Comparison of ENCODE assay signal across 30 mouse cellular contexts in genomic region chr3:58233296-58233695, GRCm38 (mm10).
"Had no signal": no experiment of that assay in that cellular context is flagged by ENCODE, and none has a peak within 500 bp of the region (broad histone marks: within the 10 kb centered on the region; RNA-seq: fewer than 3 reads in every experiment).

No protein-coding gene starts in this region.

- ATAC-seq: liver, embryonic 12.5 days; liver, postnatal 0 days; lung, postnatal 0 days; midbrain, embryonic 13.5 days; midbrain, embryonic 15.5 days; midbrain, embryonic 16.5 days had no signal

- H3K4me3 ChIP-seq: limb, embryonic 10.5 days; limb, embryonic 12.5 days; limb, embryonic 13.5 days; limb, embryonic 15.5 days; liver, embryonic 12.5 days; liver, embryonic 13.5 days; liver, embryonic 15.5 days; lung, embryonic 15.5 days; megakaryocyte, embryonic 14.5 days; midbrain, embryonic 12.5 days; midbrain, embryonic 13.5 days; midbrain, embryonic 15.5 days; myocyte; neural tube, embryonic 12.5 days had no signal

- DNase-seq: left cerebral cortex, postnatal 4 days; liver; liver, embryonic 13.5 days; liver, postnatal 0 days; lung, adult 18-20 months; lung, adult 2 months; lung, embryonic 14.5 days; lung, postnatal 10 days; lung, postnatal 14 days; lung, postnatal 36 days; lung, postnatal 4 days had no signal

- H3K4me1 ChIP-seq: limb, embryonic 15.5 days; liver, embryonic 12.5 days; liver, embryonic 13.5 days; liver, embryonic 15.5 days; lung, embryonic 15.5 days; megakaryocyte, embryonic 14.5 days; midbrain, embryonic 12.5 days; midbrain, embryonic 13.5 days; midbrain, embryonic 15.5 days; neural tube, embryonic 12.5 days had no signal

- H3K9me3 ChIP-seq: limb, embryonic 10.5 days; limb, embryonic 12.5 days; limb, embryonic 13.5 days; limb, embryonic 15.5 days; liver, embryonic 12.5 days; liver, embryonic 13.5 days; liver, embryonic 15.5 days; lung, embryonic 15.5 days; megakaryocyte, embryonic 14.5 days; midbrain, embryonic 12.5 days; midbrain, embryonic 13.5 days; midbrain, embryonic 15.5 days; neural tube, embryonic 12.5 days had no signal

- H3K27me3 ChIP-seq: limb, embryonic 12.5 days; limb, embryonic 13.5 days; limb, embryonic 15.5 days; liver, embryonic 12.5 days; liver, embryonic 13.5 days; liver, embryonic 15.5 days; lung, embryonic 15.5 days; megakaryocyte, embryonic 14.5 days; midbrain, embryonic 12.5 days; midbrain, embryonic 13.5 days; midbrain, embryonic 15.5 days; neural tube, embryonic 12.5 days had no signal

- H3K9ac ChIP-seq: limb, embryonic 12.5 days; limb, embryonic 13.5 days; limb, embryonic 15.5 days; liver, embryonic 12.5 days; liver, embryonic 13.5 days; liver, embryonic 14.5 days; liver, embryonic 15.5 days; liver, postnatal 0 days; lung, embryonic 14.5 days; lung, embryonic 15.5 days; midbrain, embryonic 12.5 days; midbrain, embryonic 13.5 days; midbrain, embryonic 15.5 days; neural tube, embryonic 12.5 days had no signal

- H3K36me3 ChIP-seq: limb, embryonic 10.5 days; limb, embryonic 12.5 days; limb, embryonic 13.5 days; limb, embryonic 15.5 days; liver, embryonic 12.5 days; liver, embryonic 13.5 days; liver, embryonic 15.5 days; lung, embryonic 15.5 days; midbrain, embryonic 12.5 days; midbrain, embryonic 13.5 days; midbrain, embryonic 15.5 days; neural tube, embryonic 12.5 days had no signal

- H3K27ac ChIP-seq: limb, embryonic 10.5 days; limb, embryonic 12.5 days; limb, embryonic 13.5 days; limb, embryonic 15.5 days; liver, embryonic 12.5 days; liver, embryonic 13.5 days; liver, embryonic 14.5 days; liver, embryonic 15.5 days; lung, embryonic 15.5 days; macrophage; midbrain, embryonic 12.5 days; midbrain, embryonic 13.5 days; midbrain, embryonic 15.5 days; neural tube, embryonic 12.5 days had no signal

- H3K4me2 ChIP-seq: limb, embryonic 12.5 days; limb, embryonic 13.5 days; limb, embryonic 15.5 days; liver, embryonic 11.5 days; liver, embryonic 12.5 days; liver, embryonic 13.5 days; liver, embryonic 15.5 days; lung, embryonic 14.5 days; lung, embryonic 15.5 days; midbrain, embryonic 11.5 days; midbrain, embryonic 12.5 days; midbrain, embryonic 13.5 days; midbrain, embryonic 15.5 days; neural tube, embryonic 12.5 days had no signal
